In genomic region chr5:142932084-142932685, GRCm38 (mm10) we compare ENCODE assay signal across 9 mouse cellular contexts. TPM values are rescaled to one million over a fixed set of nuclear protein-coding genes. Genes with fewer than 3 reads are reported as not detected.
DNase-seq lines count a peak whose midpoint lies in the region; ATAC-seq lines count a peak whose summit lies in the region.
"Had no signal": no experiment of that assay in that cellular context is flagged by ENCODE, and none has a peak within 500 bp of the region (broad histone marks: within the 10 kb centered on the region; RNA-seq: fewer than 3 reads in every experiment).

No protein-coding gene starts in this region.

- peak overlapping the region; percentile 31 to 34 for H3K27ac ChIP-seq in heart, embryonic 14.5 days (replicated peaks in 1 of 2; ENCODE audit: control insufficient read depth in 1 of 2, insufficient read depth in 1 of 2, low read depth in 2 of 2, low read length in 2 of 2)
- peak overlapping the region; percentile 60 for H3K27ac ChIP-seq in liver, embryonic 16.5 days (ENCODE audit: low read length)
- H3K27ac ChIP-seq: neural tube, embryonic 13.5 days had no signal

- no peak overlapping the region for H3K4me3 ChIP-seq in heart, embryonic 14.5 days (ENCODE audit: control insufficient read depth in 1 of 2, insufficient read depth in 1 of 2, low read depth in 1 of 2, low read length in 2 of 2)
- peak overlapping the region; percentile 27 for H3K4me3 ChIP-seq in liver, embryonic 16.5 days (ENCODE audit: low read depth, low read length)
- H3K4me3 ChIP-seq: neural tube, embryonic 13.5 days had no signal

- peaks cover 15 to 28% of the 10 kb centered on the region in 2 experiments; a peak in 3 of 4 replicates for H3K4me1 ChIP-seq in heart, embryonic 14.5 days (ENCODE audit: control insufficient read depth in 2 of 2, insufficient read depth in 2 of 2, low read length in 2 of 2)
- peaks cover 42% of the 10 kb centered on the region for H3K4me1 ChIP-seq in liver, embryonic 16.5 days (ENCODE audit: control insufficient read depth, low read depth, low read length)

- H3K27me3 ChIP-seq in heart, embryonic 14.5 days (ENCODE audit: control insufficient read depth, insufficient read depth, low read length), result no peaks in the 10 kb centered on the region
- no peaks in the 10 kb centered on the region for H3K27me3 ChIP-seq in liver, embryonic 16.5 days (ENCODE audit: control insufficient read depth, insufficient read depth, low read depth, low read length)

- 0 out of 2 replicates have a peak overlapping the region, but pooled peaks have one; percentile 27 for H3K9ac ChIP-seq in heart, embryonic 14.5 days (ENCODE audit: low read length)
- H3K9ac ChIP-seq in liver, embryonic 16.5 days (ENCODE audit: low read depth, low read length), result peak overlapping the region; percentile 43
- H3K9ac ChIP-seq: neural tube, embryonic 13.5 days had no signal

- 14% methylated on average over 9 of the region's 9 CpGs for whole genome bisulfite sequencing in heart, embryonic 14.5 days
- 6% methylated on average over 9 of the region's 9 CpGs for WGBS in liver, embryonic 16.5 days (ENCODE audit: insufficient replicate concordance)

- H3K9me3 ChIP-seq in heart, embryonic 14.5 days (ENCODE audit: control insufficient read depth, low read length), result no peaks in the 10 kb centered on the region
- H3K9me3 ChIP-seq in liver, embryonic 16.5 days (replicated peaks; ENCODE audit: control insufficient read depth, low read length), result no peaks in the 10 kb centered on the region
- H3K9me3 ChIP-seq: neural tube, embryonic 13.5 days had no signal

- no peaks in the 10 kb centered on the region for H3K36me3 ChIP-seq in heart, embryonic 14.5 days (ENCODE audit: control insufficient read depth, insufficient read depth, low read length)
- no peaks in the 10 kb centered on the region for H3K36me3 ChIP-seq in liver, embryonic 16.5 days (ENCODE audit: control insufficient read depth, insufficient read depth)
- H3K36me3 ChIP-seq: neural tube, embryonic 13.5 days had no signal

- peak; percentile 79 for DNase-seq in MEL-GATA-1-ER (ENCODE audit: extremely low read depth, low read depth)
- DNase-seq in c-Kit-negative CD71-positive TER-119-positive erythroid progenitor cells, embryonic 14.5 days (ENCODE audit: low read depth, low spot score), result peak; percentile 80
- peak; percentile 81 to 93 for DNase-seq in kidney, postnatal 25 days
- DNase-seq in retina, adult 2 months (ENCODE audit: low read depth, low spot score), result peak; percentile 30
- peak; percentile 75 for DNase-seq in urinary bladder, postnatal 25 days (ENCODE audit: low spot score)

- peak; percentile 77 for ATAC-seq in erythroid progenitor cell, adult 5-6 weeks (replicated peaks; ENCODE audit: low FRiP score, poor library complexity, severe bottlenecking)
- 0 out of 2 replicates have a peak, but pooled peaks have one; percentile 18 for ATAC-seq in heart, embryonic 14.5 days (ENCODE audit: insufficient number of reproducible peaks, insufficient read depth, low FRiP score, low read depth)
- ATAC-seq in liver, embryonic 16.5 days (ENCODE audit: low read depth), result peak; percentile 69

- H3K4me2 ChIP-seq in heart, embryonic 14.5 days (ENCODE audit: low read length), result peak overlapping the region; percentile 38; the same call in 1 of the 2 replicates
- H3K4me2 ChIP-seq in liver, embryonic 16.5 days (ENCODE audit: low read depth, low read length), result peak overlapping the region; percentile 54
- H3K4me2 ChIP-seq: neural tube, embryonic 13.5 days had no signal

RNA-seq across cellular contexts. Expression of gene Actb, which starts 25.6 kb away (rescaled TPM):
- total RNA-seq in erythroid progenitor cell, adult 5-6 weeks (2015; ENCODE audit: low replicate concordance), result 4,902 and 5,552 TPM in 2 replicates
- 1,509 and 1,723 TPM in 2 replicates for total RNA-seq in erythroid progenitor cell, adult 5-6 weeks (2017; ENCODE audit: low replicate concordance)
- polyA plus RNA-seq in heart, embryonic 14.5 days (2014; fragmentation: Nextera tagmentation; extraction: Ambion mirVana), result 5,159 and 5,554 TPM in 2 replicates
- 6,197 and 6,568 TPM in 2 replicates for polyA plus RNA-seq in liver, embryonic 16.5 days (2015; fragmentation: Nextera tagmentation; extraction: Ambion mirVana)

RNA-seq across cellular contexts. Expression of gene Fscn1, which starts 28.0 kb away (rescaled TPM):
- total RNA-seq in erythroid progenitor cell, adult 5-6 weeks (2015; ENCODE audit: low replicate concordance), result 0.84 TPM in 1 of 2 replicates, not detected in the other
- total RNA-seq in erythroid progenitor cell, adult 5-6 weeks (2017; ENCODE audit: low replicate concordance), result 5.1 TPM in 1 of 2 replicates, not detected in the other
- polyA plus RNA-seq in heart, embryonic 14.5 days (2014; fragmentation: Nextera tagmentation; extraction: Ambion mirVana), result 120 and 124 TPM in 2 replicates
- 19.6 and 20.4 TPM in 2 replicates for polyA plus RNA-seq in liver, embryonic 16.5 days (2015; fragmentation: Nextera tagmentation; extraction: Ambion mirVana)

RNA-seq across cellular contexts. Expression of gene Fbxl18, which starts 37.0 kb away (rescaled TPM):
- total RNA-seq in erythroid progenitor cell, adult 5-6 weeks (2015; ENCODE audit: low replicate concordance), result 0.42 and 4.0 TPM in 2 replicates
- total RNA-seq in erythroid progenitor cell, adult 5-6 weeks (2017; ENCODE audit: low replicate concordance), result 2.4 and 2.7 TPM in 2 replicates
- 5.5 and 7.2 TPM in 2 replicates for polyA plus RNA-seq in heart, embryonic 14.5 days (2014; fragmentation: Nextera tagmentation; extraction: Ambion mirVana)
- polyA plus RNA-seq in liver, embryonic 16.5 days (2015; fragmentation: Nextera tagmentation; extraction: Ambion mirVana), result 2.7 TPM in 2 replicates

Comparison
In these comparisons a context has a peak if more than half of its experiments do, and no peak if none do; other contexts are left out.
1. DNase-seq: peak in every context shown above with its lines; median percentile 87 in kidney, postnatal 25 days; 80 in c-Kit-negative CD71-positive TER-119-positive erythroid progenitor cells, embryonic 14.5 days; 79 in MEL-GATA-1-ER; 75 in urinary bladder, postnatal 25 days; 30 in retina, adult 2 months.
2. ATAC-seq: peak in every context shown above with its lines; median percentile 77 in erythroid progenitor cell, adult 5-6 weeks; 69 in liver, embryonic 16.5 days; 18 in heart, embryonic 14.5 days.